Mouse (Mus musculus) testis, adult 2 months (tissue): ENCODE results near the gene Pgs1. TPM values are rescaled to one million over a fixed set of nuclear protein-coding genes. Genes with fewer than 3 reads are reported as not detected.

Experiments
- H3K27ac ChIP-seq: fragments of 200-500 bp; 2 replicates; pipeline ENCODE4 v1.5.1; 2012; ENCODE audit warnings: low read depth, low read length; ENCODE audit not compliant: control insufficient read depth, insufficient read depth
- H3K27me3 ChIP-seq: fragments of 200-500 bp; 2 replicates; pipeline ENCODE4 v1.6.1; 2012; ENCODE audit warnings: mild to moderate bottlenecking, low read length, moderate library complexity; ENCODE audit not compliant: control insufficient read depth, insufficient read depth
- H3K36me3 ChIP-seq: fragments of 200-500 bp; 2 replicates; pipeline ENCODE4 v1.6.1; 2012; ENCODE audit warnings: mild to moderate bottlenecking, low read length; ENCODE audit not compliant: control insufficient read depth, insufficient read depth
- H3K4me1 ChIP-seq: fragments of 200-500 bp; 2 replicates; pipeline ENCODE4 v1.6.1; 2012; ENCODE audit warnings: low read length; ENCODE audit not compliant: control insufficient read depth, insufficient read depth
- H3K4me3 ChIP-seq: fragments of 200-500 bp; 2 replicates; pipeline ENCODE4 v1.5.1; 2012; ENCODE audit warnings: low read depth, mild to moderate bottlenecking, low read length, moderate library complexity, mixed read lengths; ENCODE audit not compliant: control insufficient read depth
- CTCF ChIP-seq: fragments of 200-500 bp; IDR thresholded peaks from 2 replicates; pipeline ENCODE4 v1.5.1; 2012; ENCODE audit warnings: low read depth, mild to moderate bottlenecking, inconsistent platforms, low read length, moderate library complexity; ENCODE audit not compliant: control insufficient read depth, insufficient read depth, insufficient replicate concordance
- POLR2A ChIP-seq: fragments of 200-500 bp; IDR thresholded peaks from 2 replicates; pipeline ENCODE4 v1.6.1; 2012; ENCODE audit warnings: low read depth, mild to moderate bottlenecking, inconsistent platforms, low read length, moderate library complexity; ENCODE audit not compliant: control insufficient read depth
- polyA plus RNA-seq: library from polyadenylated mRNA; depleted of rRNA; stranded (reverse); fragments of >200 nt; gene quantifications from 2 replicates; pipeline ENCODE4 v1.2.3, GENCODE M21; 2012

Gene Pgs1
- polyA plus RNA-seq, 1 experiment: 55.3 TPM

DNA sequence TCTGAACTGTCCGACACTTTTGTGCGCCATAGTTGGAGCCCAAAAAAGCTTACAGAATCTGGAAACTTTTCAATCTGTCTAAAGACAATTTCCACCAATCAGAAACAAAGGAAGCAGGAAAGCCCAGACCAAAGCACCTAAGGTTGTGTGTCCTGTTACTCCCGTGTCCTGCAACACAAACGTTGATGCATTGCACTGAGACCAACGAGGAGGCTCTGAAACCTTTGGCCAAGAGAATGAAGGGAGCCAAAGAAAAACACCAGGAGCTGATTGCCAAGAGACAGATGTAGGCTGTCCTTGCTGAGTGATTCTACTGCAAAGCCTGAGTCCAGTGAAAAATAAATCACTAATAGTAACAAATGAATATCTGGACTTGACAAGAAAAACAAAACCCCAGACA lies 12.5 kb upstream of the Pgs1 start:
- Histone ChIP-seq H3K4me3 (no peak overlapping the region), H3K36me3 (no peaks in the 10 kb centered on the region), H3K27me3 (no peaks in the 10 kb centered on the region), H3K27ac (no peak overlapping the region), H3K4me1 (peaks cover 14% of the 10 kb centered on the region)
- no peak for TF ChIP-seq CTCF
- no peak for TF ChIP-seq POLR2A

DNA sequence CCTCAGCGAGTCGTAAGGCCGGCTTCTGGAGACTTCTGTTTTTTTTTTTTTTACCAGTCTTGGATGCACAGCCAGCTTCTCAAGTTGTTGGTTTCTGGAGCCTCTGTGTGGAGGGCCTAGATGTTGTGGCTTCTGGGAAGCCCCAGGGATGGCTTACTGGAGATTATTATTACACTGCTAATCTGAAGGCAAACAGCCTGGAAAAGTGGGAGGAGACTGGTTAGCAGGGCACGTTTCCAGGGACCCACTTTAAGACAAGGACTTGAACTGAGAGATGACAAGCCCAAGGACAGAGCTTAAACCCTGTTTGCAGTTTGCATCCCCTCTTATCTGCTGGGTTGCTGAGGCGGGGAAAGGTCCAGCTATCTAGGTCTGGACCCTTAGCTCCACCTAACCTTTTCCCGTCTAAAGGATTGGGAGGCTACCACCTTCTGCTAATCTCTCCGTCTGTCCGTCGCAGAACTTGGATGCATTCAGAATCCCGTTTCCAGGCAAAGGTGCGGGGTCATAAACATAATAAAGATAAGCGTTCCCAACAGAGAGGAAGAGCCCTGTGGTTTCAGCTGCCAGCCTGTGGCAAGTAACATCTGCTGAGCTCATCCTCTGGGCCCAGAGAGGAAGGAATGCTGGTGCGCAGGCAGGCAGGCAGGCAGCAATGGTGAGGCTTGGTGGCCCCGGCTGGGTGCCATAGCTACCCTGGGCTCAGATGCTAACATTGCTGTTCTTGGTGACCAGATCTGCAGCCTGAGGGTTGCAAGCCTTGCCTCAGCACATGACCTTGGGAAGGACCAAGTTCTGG lies 11.6 kb upstream of the Pgs1 start:
- TF ChIP-seq CTCF: no peak
- TF ChIP-seq POLR2A: no peak
- Histone ChIP-seq H3K4me1 (peaks cover 9% of the 10 kb centered on the region), H3K36me3 (no peaks in the 10 kb centered on the region), H3K27me3 (no peaks in the 10 kb centered on the region), H3K27ac (no peak overlapping the region), H3K4me3 (no peak overlapping the region)

DNA sequence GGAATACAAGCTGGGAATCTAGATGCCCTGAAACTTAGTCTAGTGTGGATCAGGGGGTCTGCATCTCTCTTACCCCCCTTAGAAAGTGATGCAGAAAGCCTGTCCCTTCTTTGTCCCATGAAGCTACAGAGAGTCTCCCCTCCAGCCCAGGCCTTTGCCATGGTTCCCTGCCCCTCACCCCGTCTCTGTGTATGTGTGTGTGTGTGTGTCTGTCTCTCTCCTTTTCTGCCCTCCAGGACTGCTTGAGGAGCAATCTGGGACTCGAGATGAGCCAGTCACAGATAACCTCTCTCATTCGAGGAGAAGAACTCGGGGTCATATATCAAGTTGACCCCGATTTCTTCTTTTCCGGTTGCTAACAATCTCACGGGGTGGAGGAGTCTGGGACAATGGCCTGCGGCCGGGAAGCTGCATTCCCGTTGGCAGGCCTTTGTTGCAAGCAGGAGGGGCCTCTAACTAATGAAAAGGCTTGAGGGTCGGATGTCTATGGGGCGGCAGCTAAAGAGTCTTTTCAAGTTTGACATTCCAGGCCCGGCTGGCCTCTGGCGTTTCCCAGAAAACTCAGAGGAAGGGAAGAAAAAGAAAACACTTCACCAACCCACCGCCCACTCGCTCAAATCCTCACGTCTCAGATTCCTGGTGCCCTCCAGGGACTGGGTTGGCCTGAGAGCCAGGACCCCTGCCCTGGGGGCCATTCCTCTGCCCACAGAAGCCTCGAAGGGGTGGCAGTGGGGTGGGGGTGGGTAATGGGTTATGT lies 10.7 kb upstream of the Pgs1 start:
- Histone ChIP-seq H3K36me3 (no peaks in the 10 kb centered on the region), H3K4me3 (no peak overlapping the region), H3K27me3 (no peaks in the 10 kb centered on the region), H3K4me1 (peaks cover 3% of the 10 kb centered on the region), H3K27ac (no peak overlapping the region)
- TF ChIP-seq CTCF (no peak), POLR2A (no peak)

DNA sequence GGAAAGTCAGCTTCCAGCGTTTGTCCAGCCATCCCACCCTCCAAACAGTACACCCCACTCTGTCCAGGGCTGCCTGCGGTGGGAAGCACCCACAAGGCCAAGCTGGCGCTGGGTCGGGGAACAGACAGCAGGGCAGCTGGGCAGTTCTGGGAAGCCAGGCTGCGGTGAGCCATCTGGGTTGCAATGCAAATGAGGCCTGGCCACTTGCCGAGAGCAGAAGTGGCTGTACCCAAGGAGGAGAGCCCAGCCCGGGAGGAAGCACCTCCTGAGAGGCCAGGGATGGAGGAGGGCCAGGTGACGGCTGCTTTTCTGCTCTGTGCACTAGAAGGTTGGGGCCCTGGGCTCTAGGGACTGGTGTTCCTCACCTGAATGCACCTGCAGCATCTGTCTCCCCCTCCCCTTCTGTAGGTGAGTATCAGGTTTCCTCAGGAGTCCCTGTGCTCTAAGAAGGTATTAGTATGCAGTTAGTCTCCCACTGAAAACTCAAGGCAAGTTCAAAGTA lies 10.0 kb upstream of the Pgs1 start:
- Histone ChIP-seq H3K4me1 (peaks cover 2% of the 10 kb centered on the region), H3K27me3 (no peaks in the 10 kb centered on the region), H3K27ac (no peak overlapping the region), H3K36me3 (no peaks in the 10 kb centered on the region), H3K4me3 (no peak overlapping the region)
- TF ChIP-seq POLR2A: no peak
- TF ChIP-seq CTCF: no peak

DNA sequence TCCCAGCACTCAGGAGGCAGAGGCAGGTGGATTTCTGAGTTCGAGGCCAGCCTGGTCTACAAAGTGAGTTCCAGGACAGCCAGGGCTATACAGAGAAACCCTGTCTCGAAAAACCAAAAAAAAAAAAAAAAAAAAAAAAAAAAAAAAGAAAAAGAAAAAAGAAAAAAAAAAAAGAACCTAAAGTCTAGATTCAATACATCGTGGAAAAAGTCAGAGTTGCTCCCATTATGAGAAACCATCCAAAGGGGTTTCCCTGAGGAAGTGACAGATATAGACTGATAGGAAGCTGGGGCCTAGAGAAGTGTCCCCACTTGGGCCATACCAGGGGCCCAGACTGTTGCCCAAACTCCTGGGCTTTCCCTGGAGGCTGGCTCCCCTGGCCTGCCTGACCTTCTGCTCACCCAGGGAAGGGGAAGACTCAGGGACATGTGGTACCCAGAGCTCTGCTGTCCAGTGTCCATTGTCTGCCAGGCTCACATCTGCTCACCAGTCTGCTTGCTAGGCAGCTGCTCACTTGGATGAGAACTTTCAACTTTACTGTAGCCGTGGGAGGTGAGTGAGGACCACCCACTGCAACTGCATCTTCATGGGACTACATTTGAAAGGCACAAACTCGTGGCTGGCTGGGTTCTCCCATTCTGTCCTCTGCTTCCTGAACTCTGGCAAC lies 8.3 kb upstream of the Pgs1 start:
- Histone ChIP-seq H3K4me1 (peaks cover 2% of the 10 kb centered on the region), H3K36me3 (no peaks in the 10 kb centered on the region), H3K4me3 (no peak overlapping the region), H3K27ac (no peak overlapping the region), H3K27me3 (no peaks in the 10 kb centered on the region)
- TF ChIP-seq CTCF (no peak), POLR2A (no peak)

DNA sequence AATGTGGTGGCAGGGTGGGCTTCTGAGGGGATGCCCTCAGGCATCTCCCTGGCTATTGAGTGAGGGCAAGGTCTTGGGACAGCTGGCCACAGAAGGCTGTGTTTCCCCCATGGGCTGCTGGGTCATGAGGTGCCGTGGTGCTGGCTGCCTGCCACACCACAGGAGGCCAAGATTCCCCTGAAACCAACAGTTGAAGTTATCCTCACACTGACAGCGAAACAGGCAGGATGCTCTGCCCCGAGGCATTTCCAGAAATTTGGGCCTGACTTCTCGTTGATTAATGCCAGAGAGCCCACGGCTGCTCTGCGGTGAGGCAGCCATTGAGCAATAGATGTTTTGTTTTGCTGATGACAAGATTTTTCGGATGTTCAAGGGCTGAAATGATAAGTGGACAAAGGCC lies 6.7 kb upstream of the Pgs1 start:
- no peak overlapping the region for H3K4me3 ChIP-seq
- H3K27ac ChIP-seq: no peak overlapping the region
- no peak for TF ChIP-seq CTCF
- TF ChIP-seq POLR2A: no peak
- peaks cover 2% of the 10 kb centered on the region for H3K4me1 ChIP-seq
- H3K36me3 ChIP-seq: no peaks in the 10 kb centered on the region
- H3K27me3 ChIP-seq: no peaks in the 10 kb centered on the region

DNA sequence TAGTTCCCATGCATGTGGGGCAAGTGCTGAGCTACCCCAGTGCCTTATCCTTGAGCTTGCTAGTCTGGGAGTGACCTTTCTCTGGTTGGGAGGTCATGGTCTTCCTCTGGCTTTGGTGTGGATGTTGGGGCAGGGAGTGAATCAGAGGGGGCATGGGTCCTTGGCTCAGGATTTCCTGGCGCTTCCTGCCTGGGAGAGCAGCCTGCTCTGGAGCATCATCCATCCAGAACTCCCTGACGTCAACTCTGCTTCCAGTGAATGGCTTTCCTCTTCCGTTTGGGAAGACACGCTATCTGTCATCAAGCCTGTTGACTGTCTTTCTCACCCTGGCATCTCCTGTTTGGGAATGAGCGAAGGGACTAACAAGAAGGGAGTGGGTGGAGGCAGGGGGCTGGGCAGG lies 3.7 kb upstream of the Pgs1 start:
- H3K36me3 ChIP-seq: no peaks in the 10 kb centered on the region
- no peak overlapping the region for H3K27ac ChIP-seq
- peaks cover 8% of the 10 kb centered on the region for H3K4me1 ChIP-seq
- no peak overlapping the region for H3K4me3 ChIP-seq
- TF ChIP-seq CTCF (no peak), POLR2A (no peak)
- H3K27me3 ChIP-seq: no peaks in the 10 kb centered on the region
